Mouse (Mus musculus) forebrain, embryonic 10.5 days (tissue): ENCODE measurements around the gene Dhdh. TPM values are rescaled to one million over a fixed set of nuclear protein-coding genes. Genes with fewer than 3 reads are reported as not detected.
"Not testable (repeated sequence)": the region's sequence is repeated elsewhere in the genome, so short reads cannot be mapped to it uniquely, and the experiment has no call there.

Experiments
- DNase-seq: peaks from one replicate; pipeline ENCODE4 v3.0.0-alpha.2; 2017; ENCODE audit warnings: low spot score; ENCODE audit errors: extremely low spot score
- H3K27ac ChIP-seq: fragments of 300-500 bp; sonication (generic); 2 replicates; pipeline ENCODE4 v1.5.1; 2016; ENCODE audit warnings: mild to moderate bottlenecking
- H3K27me3 ChIP-seq: fragments of 300-500 bp; sonication (generic); 2 replicates; pipeline ENCODE4 v1.6.1; 2016; ENCODE audit warnings: mild to moderate bottlenecking; ENCODE audit not compliant: poor library complexity, severe bottlenecking
- H3K36me3 ChIP-seq: fragments of 300-500 bp; sonication (generic); replicated peaks from 2 replicates; pipeline ENCODE4 v1.6.1; 2016; ENCODE audit warnings: mild to moderate bottlenecking, moderate library complexity
- H3K4me1 ChIP-seq: fragments of 300-500 bp; sonication (generic); 2 replicates; pipeline ENCODE4 v1.6.1; 2016
- H3K4me3 ChIP-seq: fragments of 300-500 bp; sonication (generic); 2 replicates; pipeline ENCODE4 v1.5.1; 2016; ENCODE audit warnings: mild to moderate bottlenecking, moderate library complexity
- H3K9me3 ChIP-seq: fragments of 300-500 bp; sonication (generic); 2 replicates; pipeline ENCODE4 v1.6.1; 2016; ENCODE audit warnings: mild to moderate bottlenecking, moderate library complexity
- WGBS: fragments of 180-500 bp; shearing (Covaris S2); methylation state at CpG from one replicate; pipeline ENCODE4 v1.1.7; 2016; 5-methylcytosine and 5-hydroxymethylcytosine counted together
- polyA plus RNA-seq: library from polyadenylated mRNA; unstranded; fragments of >200 nt; fragmentation: Nextera tagmentation; extraction: Ambion mirVana; gene quantifications from 2 replicates; pipeline ENCODE4 v1.2.1, GENCODE M21; 2016

Gene Dhdh
- polyA plus RNA-seq, 1 experiment from 2014 or later, result 6.4 TPM

- H3K4me3 ChIP-seq, H3K27ac ChIP-seq, H3K27me3 ChIP-seq, H3K9me3 ChIP-seq, DNase-seq: not testable (repeated sequence)
- WGBS, result 78% methylated on average over 4 of the region's 4 CpGs
- H3K36me3 ChIP-seq, result peaks cover 66% of the 10 kb centered on the region
- peaks cover 56% of the 10 kb centered on the region for H3K4me1 ChIP-seq
Observed at GRCm38 (mm10) chr7:45462868-45463267, 25.7 kb downstream of the Dhdh start.

- 90% methylated on average over 4 of the region's 4 CpGs for WGBS
- no peaks in the 10 kb centered on the region for H3K27me3 ChIP-seq
- no peak overlapping the region for H3K4me3 ChIP-seq
- peaks cover 60% of the 10 kb centered on the region for H3K4me1 ChIP-seq
- H3K9me3 ChIP-seq, result no peaks in the 10 kb centered on the region
- no peak for DNase-seq
- H3K27ac ChIP-seq, result no peak overlapping the region
- peaks cover 72% of the 10 kb centered on the region for H3K36me3 ChIP-seq
Observed at GRCm38 (mm10) chr7:45462325-45462724, 26.3 kb downstream of the Dhdh start.

GRCm38 (mm10) chr7:45461781-45462180, 26.8 kb downstream of the Dhdh start:
- peaks cover 77% of the 10 kb centered on the region for H3K36me3 ChIP-seq
- H3K4me1 ChIP-seq, result peaks cover 60% of the 10 kb centered on the region

GRCm38 (mm10) chr7:45461326-45461725, 27.3 kb downstream of the Dhdh start:
- DNase-seq, result no peak
- Histone ChIP-seq H3K27me3 (no peaks in the 10 kb centered on the region), H3K4me3 (peak overlapping the region; percentile 87), H3K36me3 (peaks cover 82% of the 10 kb centered on the region), H3K9me3 (no peaks in the 10 kb centered on the region), H3K4me1 (peaks cover 62% of the 10 kb centered on the region), H3K27ac (peak overlapping the region; percentile 95)
- 67% methylated on average over 5 of the region's 5 CpGs for WGBS

More at GRCm38 (mm10) chr7:45461781-45462180, 26.8 kb downstream of the Dhdh start:
- no peaks in the 10 kb centered on the region for H3K27me3 ChIP-seq
- peak overlapping the region; percentile 95 for H3K27ac ChIP-seq
- no peaks in the 10 kb centered on the region for H3K9me3 ChIP-seq
- 0 out of 2 replicates have a peak overlapping the region, but pooled peaks have one; percentile 87 for H3K4me3 ChIP-seq
- no peak for DNase-seq
- WGBS, result 89% methylated on average over 4 of the region's 4 CpGs

- H3K4me3 ChIP-seq, result peak overlapping the region; percentile 87
- H3K36me3 ChIP-seq, result peaks cover 86% of the 10 kb centered on the region
- WGBS, result 47% methylated on average over 13 of the region's 13 CpGs
- H3K9me3 ChIP-seq, result no peaks in the 10 kb centered on the region
- peak; percentile 46 for DNase-seq
- peaks cover 61% of the 10 kb centered on the region for H3K4me1 ChIP-seq
- H3K27ac ChIP-seq, result peak overlapping the region; percentile 95
- H3K27me3 ChIP-seq, result no peaks in the 10 kb centered on the region
Observed at GRCm38 (mm10) chr7:45460860-45461314, 27.7 kb downstream of the Dhdh start.

GRCm38 (mm10) chr7:45460377-45460776, 28.2 kb downstream of the Dhdh start:
- WGBS, result 83% methylated on average over 7 of the region's 7 CpGs
- no peak for DNase-seq
- Histone ChIP-seq H3K36me3 (peaks cover 86% of the 10 kb centered on the region), H3K4me3 (peak overlapping the region; percentile 87), H3K27ac (peak overlapping the region; percentile 95), H3K4me1 (peaks cover 56% of the 10 kb centered on the region), H3K27me3 (no peaks in the 10 kb centered on the region), H3K9me3 (no peaks in the 10 kb centered on the region)

GRCm38 (mm10) chr7:45459564-45460140, 29.0 kb downstream of the Dhdh start, which contains the start of gene Ftl1:
TSS of gene Ftl1 (minus strand) at chr7:45459884.
- H3K36me3 ChIP-seq, result peaks cover 86% of the 10 kb centered on the region
- peak; percentile 98 for DNase-seq

GRCm38 (mm10) chr7:45458748-45459563, 29.6 kb downstream of the Dhdh start:
- Histone ChIP-seq H3K4me3 (peak overlapping the region; percentile 87), H3K4me1 (peaks cover 49% of the 10 kb centered on the region), H3K27me3 (no peaks in the 10 kb centered on the region), H3K9me3 (no peaks in the 10 kb centered on the region), H3K27ac (peak overlapping the region; percentile 95), H3K36me3 (peaks cover 86% of the 10 kb centered on the region)
- DNase-seq, result peak; percentile 87
- WGBS, result 1% methylated on average over 43 of the region's 43 CpGs

More at GRCm38 (mm10) chr7:45459564-45460140, 29.0 kb downstream of the Dhdh start, which contains the start of gene Ftl1:
- H3K4me3 ChIP-seq, result peak within 1 kb of the TSS; percentile 87
- H3K27ac ChIP-seq, result peak within 1 kb of the TSS; percentile 95
- 0% methylated on average over 33 of the region's 37 CpGs for WGBS
- H3K27me3 ChIP-seq, H3K9me3 ChIP-seq: not testable (repeated sequence)
- H3K4me1 ChIP-seq, result peaks cover 49% of the 10 kb centered on the region

- H3K4me1 ChIP-seq, result peaks cover 49% of the 10 kb centered on the region
- H3K9me3 ChIP-seq, result no peaks in the 10 kb centered on the region
- H3K4me3 ChIP-seq, result peak overlapping the region; percentile 87
- 82% methylated on average over 10 of the region's 10 CpGs for WGBS
- DNase-seq, result no peak
- H3K27ac ChIP-seq, result peak overlapping the region; percentile 16; the same call in 1 of the 2 replicates
- H3K27me3 ChIP-seq, result no peaks in the 10 kb centered on the region
- peaks cover 84% of the 10 kb centered on the region for H3K36me3 ChIP-seq
Observed at GRCm38 (mm10) chr7:45457204-45458060, 31.2 kb downstream of the Dhdh start.

- no peaks in the 10 kb centered on the region for H3K27me3 ChIP-seq
- peaks cover 48% of the 10 kb centered on the region for H3K4me1 ChIP-seq
- no peaks in the 10 kb centered on the region for H3K9me3 ChIP-seq
- no peak for DNase-seq
- 71% methylated on average over 9 of the region's 9 CpGs for WGBS
- H3K36me3 ChIP-seq, result peaks cover 84% of the 10 kb centered on the region
- H3K4me3 ChIP-seq, result peak overlapping the region; percentile 87
- peak overlapping the region; percentile 16; the same call in 1 of the 2 replicates for H3K27ac ChIP-seq
Observed at GRCm38 (mm10) chr7:45456721-45457203, 31.8 kb downstream of the Dhdh start.

- WGBS, result 77% methylated on average over 13 of the region's 13 CpGs
- H3K36me3 ChIP-seq, result peaks cover 84% of the 10 kb centered on the region
- DNase-seq, result no peak
- no peaks in the 10 kb centered on the region for H3K9me3 ChIP-seq
- no peak overlapping the region for H3K4me3 ChIP-seq
- H3K27ac ChIP-seq, result no peak overlapping the region
- no peaks in the 10 kb centered on the region for H3K27me3 ChIP-seq
- peaks cover 47% of the 10 kb centered on the region for H3K4me1 ChIP-seq
Observed at GRCm38 (mm10) chr7:45455932-45456696, 32.5 kb downstream of the Dhdh start.
